Mouse (Mus musculus) kidney, embryonic 16.5 days (tissue): ENCODE results near the gene Mrpl24. TPM values are rescaled to one million over a fixed set of nuclear protein-coding genes. Genes with fewer than 3 reads are reported as not detected.
A peak's percentile ranks its signal among the peaks of the same experiment; 100 is the strongest.

Experiments used
- ATAC-seq: fragments of 200-750 bp; cut with Nextera tagmentation; 2 replicates; pipeline ENCODE4 v1.8.0; 2017; ENCODE audit warnings: moderate TSS enrichment; ENCODE audit not compliant: low FRiP score, low TSS enrichment
- H3K27ac ChIP-seq: fragments of 300-500 bp; sonication (generic); 2 replicates; pipeline ENCODE4 v1.5.1; 2014; ENCODE audit warnings: low read length
- H3K27me3 ChIP-seq: fragments of 300-500 bp; sonication (generic); 2 replicates; pipeline ENCODE4 v1.6.1; 2014; ENCODE audit warnings: low read length, control low read depth, mixed read lengths; ENCODE audit not compliant: insufficient read depth
- H3K36me3 ChIP-seq: fragments of 300-500 bp; sonication (generic); 2 replicates; pipeline ENCODE4 v1.6.1; 2014; ENCODE audit warnings: low read length, control low read depth, mixed read lengths; ENCODE audit not compliant: insufficient read depth
- H3K4me1 ChIP-seq: fragments of 300-500 bp; sonication (generic); 2 replicates; pipeline ENCODE4 v1.6.1; 2014; ENCODE audit warnings: low read length, control low read depth, mixed read lengths; ENCODE audit not compliant: insufficient read depth
- H3K4me2 ChIP-seq: fragments of 300-500 bp; sonication (generic); replicated peaks from 2 replicates; pipeline ENCODE4 v1.6.1; 2014; ENCODE audit warnings: low read depth, low read length
- H3K4me3 ChIP-seq: fragments of 300-500 bp; sonication (generic); 2 replicates; pipeline ENCODE4 v1.5.1; 2014; ENCODE audit warnings: mild to moderate bottlenecking, low read length
- H3K9ac ChIP-seq: fragments of 300-500 bp; sonication (generic); replicated peaks from 2 replicates; pipeline ENCODE4 v1.6.1; 2014; ENCODE audit warnings: low read length
- H3K9me3 ChIP-seq: fragments of 300-500 bp; sonication (generic); 2 replicates; pipeline ENCODE4 v1.6.1; 2016; ENCODE audit warnings: low read length, control low read depth
- WGBS: fragments of 180-500 bp; shearing (Covaris S2); extraction: QIAGEN DNeasy Blood & Tissue Kit; methylation state at CpG from one replicate; pipeline ENCODE4 v1.1.7; 2014; 5-methylcytosine and 5-hydroxymethylcytosine counted together
- polyA plus RNA-seq: library from polyadenylated mRNA; unstranded; fragments of >200 nt; fragmentation: Nextera tagmentation; extraction: Ambion mirVana; gene quantifications from 2 replicates; pipeline ENCODE4 v1.2.1, GENCODE M21; 2015

Gene Mrpl24
- polyA plus RNA-seq, 1 experiment from 2014 or later: 76.1 TPM

DNA sequence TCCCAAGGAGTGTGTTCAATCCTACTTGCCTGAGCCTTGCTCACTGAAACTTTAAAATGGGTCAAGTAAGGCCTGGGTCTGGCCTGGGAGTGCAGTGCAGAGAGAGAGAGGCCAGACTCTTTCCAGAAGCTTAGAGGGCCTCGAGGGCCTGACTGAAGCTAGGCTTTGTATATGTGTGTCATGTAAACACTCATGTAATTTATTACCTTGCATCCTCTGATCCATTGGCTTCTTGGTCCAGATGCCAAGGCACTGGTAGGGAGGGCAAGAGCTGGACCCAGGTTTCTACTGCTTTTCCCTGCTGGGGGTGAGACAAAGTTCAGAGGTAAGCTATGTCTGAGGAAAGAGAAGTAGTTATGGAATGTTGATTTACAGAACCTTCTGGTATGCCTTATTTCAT, 11.4 kb upstream of the Mrpl24 start:
- 0% methylated on average over 1 of the region's 1 CpGs for WGBS
- peaks cover 41% of the 10 kb centered on the region for H3K4me1 ChIP-seq
- H3K27ac ChIP-seq: peak overlapping the region; percentile 97
- no peaks in the 10 kb centered on the region for H3K27me3 ChIP-seq
- peak overlapping the region; percentile 97 for H3K4me3 ChIP-seq
- peak overlapping the region; percentile 95 for H3K4me2 ChIP-seq
- H3K36me3 ChIP-seq: 0 out of 2 replicates have a peak, but pooled peaks cover under 1% of the 10 kb centered on the region
- no peak for ATAC-seq
- H3K9ac ChIP-seq: peak overlapping the region; percentile 99
- no peaks in the 10 kb centered on the region for H3K9me3 ChIP-seq

DNA sequence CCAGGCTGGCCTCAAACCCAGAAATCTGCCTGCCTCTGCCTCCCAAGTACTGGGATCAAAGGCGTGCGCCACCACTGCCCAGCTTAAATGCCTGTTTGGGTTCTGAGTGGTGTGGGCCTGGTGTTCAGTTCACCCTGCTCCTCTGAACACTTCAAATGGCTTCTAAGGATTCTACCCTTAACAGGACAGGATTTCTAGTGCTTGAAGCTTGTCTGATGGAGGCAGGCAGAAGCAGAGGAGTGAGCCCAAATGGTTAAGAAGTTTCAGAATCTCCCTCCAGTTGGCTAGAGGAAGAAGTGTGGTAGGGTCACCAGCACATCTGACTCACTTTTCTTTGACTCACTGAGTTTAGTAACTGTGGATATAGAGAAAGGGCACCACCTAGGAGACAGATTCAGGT, 9.9 kb upstream of the Mrpl24 start:
- Histone ChIP-seq H3K4me2 (peak overlapping the region; percentile 51), H3K27ac (peak overlapping the region; percentile 97), H3K9ac (peak overlapping the region; percentile 61), H3K4me1 (peaks cover 41% of the 10 kb centered on the region), H3K36me3 (peaks cover 15% of the 10 kb centered on the region), H3K9me3 (no peaks in the 10 kb centered on the region), H3K27me3 (no peaks in the 10 kb centered on the region), H3K4me3 (peak overlapping the region; percentile 48)
- ATAC-seq: no peak
- WGBS: 87% methylated on average over 2 of the region's 2 CpGs

DNA sequence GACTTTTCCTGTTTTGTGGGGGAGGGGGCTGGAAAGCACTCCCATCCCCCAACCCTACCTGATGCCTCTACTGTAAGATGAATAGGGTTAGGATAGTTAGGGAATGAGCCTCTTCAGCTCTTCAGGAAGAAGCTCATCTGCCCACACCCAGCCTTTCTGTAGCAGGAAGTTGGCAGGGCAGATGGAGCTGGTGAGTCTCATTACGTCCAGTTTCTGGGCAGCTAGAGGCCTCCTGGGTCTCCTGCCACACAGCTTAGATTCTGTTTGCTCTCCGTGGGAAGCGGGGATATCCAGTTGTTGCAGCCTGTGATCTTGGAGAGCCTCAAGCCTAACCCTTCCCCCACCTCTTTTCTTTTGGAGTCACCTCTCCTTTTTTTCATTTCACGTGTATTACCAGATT, 9.4 kb upstream of the Mrpl24 start:
- 10% methylated on average over 4 of the region's 4 CpGs for WGBS
- peaks cover 20% of the 10 kb centered on the region for H3K36me3 ChIP-seq
- H3K4me2 ChIP-seq: peak overlapping the region; percentile 51
- H3K27ac ChIP-seq: peak overlapping the region; percentile 97
- peak overlapping the region; percentile 61 for H3K9ac ChIP-seq
- H3K4me3 ChIP-seq: peak overlapping the region; percentile 48
- ATAC-seq: no peak
- H3K9me3 ChIP-seq: no peaks in the 10 kb centered on the region
- H3K4me1 ChIP-seq: peaks cover 41% of the 10 kb centered on the region
- no peaks in the 10 kb centered on the region for H3K27me3 ChIP-seq

DNA sequence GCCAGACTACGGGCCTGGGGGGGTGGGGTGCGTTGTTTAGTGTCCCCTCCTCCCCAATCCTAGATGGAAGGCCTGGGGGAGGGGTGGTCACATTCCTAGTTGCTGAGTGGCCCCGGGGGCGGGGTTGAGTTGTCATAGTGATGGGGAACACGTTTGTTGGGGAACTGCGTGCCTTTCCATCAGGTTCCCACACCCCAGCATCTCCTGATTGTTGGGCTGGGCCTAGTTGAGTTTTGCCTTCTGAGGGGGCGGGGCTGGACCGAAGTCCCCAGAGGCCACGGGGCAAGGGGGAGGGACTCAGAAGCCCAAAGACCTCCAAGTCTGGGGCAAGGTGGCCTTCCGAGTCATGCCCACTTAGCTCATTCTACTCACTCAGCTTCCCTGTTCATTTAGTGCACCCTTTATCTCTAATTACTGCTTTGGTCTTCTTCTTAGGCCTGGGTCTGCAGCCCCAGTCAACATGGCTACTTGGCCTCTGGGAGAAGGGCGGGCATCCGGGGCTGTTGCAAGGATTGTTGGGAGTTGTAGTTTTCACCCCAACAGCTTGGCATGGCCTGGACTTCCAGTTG, 8.6 kb upstream of the Mrpl24 start:
- Histone ChIP-seq H3K27ac (peak overlapping the region; percentile 97), H3K9me3 (no peaks in the 10 kb centered on the region), H3K4me3 (peak overlapping the region; percentile 48), H3K4me1 (peaks cover 41% of the 10 kb centered on the region), H3K9ac (peak overlapping the region; percentile 61), H3K27me3 (no peaks in the 10 kb centered on the region), H3K36me3 (peaks cover 26% of the 10 kb centered on the region), H3K4me2 (peak overlapping the region; percentile 51)
- peak; percentile 53 for ATAC-seq
- WGBS: 6% methylated on average over 12 of the region's 12 CpGs

DNA sequence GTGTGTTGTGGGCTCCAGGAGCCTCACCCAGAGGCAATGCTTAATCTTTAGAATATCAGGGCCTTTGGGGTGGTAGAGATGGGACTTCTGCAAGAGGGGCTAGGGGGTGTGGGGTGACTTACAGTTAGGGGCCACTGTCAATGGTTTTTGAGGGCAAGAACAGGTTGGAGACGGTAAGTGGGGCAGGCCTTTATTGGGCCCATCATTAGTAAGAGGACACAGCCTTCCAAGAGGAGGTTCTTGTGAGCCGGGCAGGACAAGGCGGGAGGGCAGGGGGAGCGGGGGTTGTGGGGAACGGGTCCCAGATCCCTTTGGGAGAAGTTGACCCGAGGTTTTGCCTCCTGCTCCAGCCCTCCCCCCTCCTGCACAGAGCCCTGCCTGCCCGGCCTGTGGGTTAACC, 5.8 kb upstream of the Mrpl24 start:
- Histone ChIP-seq H3K4me2 (no peak overlapping the region), H3K4me3 (no peak overlapping the region), H3K27ac (no peak overlapping the region), H3K27me3 (no peaks in the 10 kb centered on the region), H3K4me1 (peaks cover 31% of the 10 kb centered on the region), H3K9ac (no peak overlapping the region), H3K36me3 (peaks cover 46% of the 10 kb centered on the region), H3K9me3 (no peaks in the 10 kb centered on the region)
- ATAC-seq: no peak
- WGBS: 81% methylated on average over 7 of the region's 7 CpGs

DNA sequence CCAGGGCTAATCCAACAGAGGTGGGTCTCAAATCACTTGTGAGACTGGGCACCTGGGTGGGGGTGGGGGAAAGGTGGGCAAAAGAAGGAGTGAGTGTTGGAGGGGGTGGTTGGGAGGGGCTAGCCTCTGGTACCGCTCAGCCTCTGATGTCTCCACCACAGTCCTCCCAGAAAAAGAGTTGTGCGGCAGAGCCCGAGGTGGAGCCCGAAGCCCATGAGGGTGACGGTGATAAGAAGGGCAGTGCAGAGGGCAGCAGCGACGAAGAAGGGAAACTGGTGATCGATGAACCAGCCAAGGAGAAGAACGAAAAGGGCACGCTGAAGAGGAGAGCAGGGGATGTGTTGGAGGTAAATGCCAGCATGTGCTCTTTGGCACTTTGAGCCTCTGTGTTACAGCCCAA, 5.4 kb upstream of the Mrpl24 start:
- no peak overlapping the region for H3K4me3 ChIP-seq
- no peak for ATAC-seq
- H3K9ac ChIP-seq: no peak overlapping the region
- WGBS: 96% methylated on average over 10 of the region's 10 CpGs
- no peak overlapping the region for H3K27ac ChIP-seq
- H3K27me3 ChIP-seq: no peaks in the 10 kb centered on the region
- peaks cover 27% of the 10 kb centered on the region for H3K4me1 ChIP-seq
- no peak overlapping the region for H3K4me2 ChIP-seq
- no peaks in the 10 kb centered on the region for H3K9me3 ChIP-seq
- peaks cover 46% of the 10 kb centered on the region for H3K36me3 ChIP-seq

DNA sequence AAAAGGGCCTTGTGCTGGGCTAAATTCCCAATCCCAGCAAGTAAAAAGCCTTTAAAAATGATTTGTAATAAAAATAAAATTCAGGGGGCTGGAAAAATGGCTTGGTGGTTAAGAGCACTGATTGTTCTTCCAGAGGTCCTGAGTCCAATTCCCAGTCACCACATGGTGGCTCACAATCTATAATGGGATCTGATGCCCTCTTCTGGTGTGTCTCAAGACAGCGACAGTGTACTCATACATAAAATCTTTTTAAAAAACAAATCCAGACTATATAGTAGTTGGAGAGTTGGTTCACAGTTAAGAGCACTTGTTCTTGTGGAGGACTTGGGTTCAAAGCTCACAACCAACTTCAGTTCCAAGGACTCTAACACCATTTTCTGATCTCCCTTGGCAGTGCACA, 2.3 kb upstream of the Mrpl24 start:
- ATAC-seq: no peak
- 94% methylated on average over 1 of the region's 1 CpGs for WGBS
- peaks cover 50% of the 10 kb centered on the region for H3K36me3 ChIP-seq

DNA sequence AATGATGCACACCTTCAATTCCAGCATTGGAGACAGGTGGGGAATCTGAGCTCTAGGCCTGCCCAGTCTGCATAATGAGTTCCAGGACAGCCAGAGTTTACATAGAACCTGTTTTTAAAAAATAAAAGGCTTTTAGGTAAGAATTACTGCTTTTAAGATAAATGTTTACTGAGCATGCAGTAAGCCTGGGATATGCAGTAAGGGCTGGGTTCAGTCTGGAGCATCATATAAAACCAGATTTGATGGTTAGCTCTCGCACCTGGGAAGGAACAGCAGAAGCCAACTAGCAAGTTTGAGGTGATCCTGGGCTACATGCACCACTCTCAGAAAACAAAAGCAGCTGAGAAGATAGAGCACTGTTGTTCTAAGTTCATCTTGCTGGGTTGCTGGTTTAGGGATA, 755 bp upstream of the Mrpl24 start:
- Histone ChIP-seq H3K27me3 (no peaks in the 10 kb centered on the region), H3K27ac (peak overlapping the region; percentile 2; the same call in 1 of the 2 replicates), H3K4me2 (no peak overlapping the region), H3K4me3 (no peak overlapping the region), H3K9ac (no peak overlapping the region), H3K36me3 (peaks cover 57% of the 10 kb centered on the region), H3K9me3 (no peaks in the 10 kb centered on the region), H3K4me1 (peaks cover 4% of the 10 kb centered on the region)
- no peak for ATAC-seq
- 94% methylated on average over 1 of the region's 1 CpGs for WGBS

More for the DNA sequence above, 2.3 kb upstream of the Mrpl24 start:
- Histone ChIP-seq H3K4me2 (no peak overlapping the region), H3K4me1 (peaks cover 4% of the 10 kb centered on the region), H3K27me3 (no peaks in the 10 kb centered on the region), H3K9ac (no peak overlapping the region), H3K9me3 (no peaks in the 10 kb centered on the region), H3K4me3 (no peak overlapping the region), H3K27ac (no peak overlapping the region)

DNA sequence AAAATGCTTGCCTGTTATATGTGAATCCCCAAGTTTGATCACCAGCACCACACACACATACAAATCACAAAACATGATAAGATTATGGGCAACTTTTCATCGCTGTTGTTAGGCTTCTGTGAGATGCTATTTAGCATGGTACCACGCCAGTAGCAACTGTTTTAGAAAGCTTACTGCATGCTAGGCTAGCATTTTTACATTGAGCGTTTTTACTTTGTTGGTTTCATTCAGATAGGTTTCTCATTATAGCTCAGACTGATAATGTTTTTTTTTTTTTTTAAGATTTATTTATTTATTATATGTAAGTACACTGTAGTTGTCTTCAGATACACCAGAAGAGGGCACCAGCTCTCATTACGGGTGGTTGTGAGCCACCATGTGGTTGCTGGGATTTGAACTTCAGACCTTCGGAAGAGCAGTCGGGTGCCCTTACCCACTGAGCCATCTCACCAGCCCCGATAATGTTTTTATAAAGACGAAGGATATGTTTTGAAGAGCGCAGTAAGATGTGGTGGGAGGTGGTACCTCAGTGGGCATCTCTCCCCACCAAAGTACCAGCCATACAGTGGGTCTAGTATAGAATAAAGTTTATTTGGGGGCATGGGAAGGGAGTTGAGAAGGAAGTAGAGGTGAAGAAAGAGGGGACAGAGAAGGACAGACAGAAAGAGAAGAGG, 1.1 kb downstream of the Mrpl24 start:
- ATAC-seq: no peak
- WGBS: 67% methylated on average over 9 of the region's 9 CpGs
- H3K27me3 ChIP-seq: no peaks in the 10 kb centered on the region
- H3K27ac ChIP-seq: no peak overlapping the region
- no peaks in the 10 kb centered on the region for H3K9me3 ChIP-seq
- peak overlapping the region; percentile 77 for H3K4me2 ChIP-seq
- H3K9ac ChIP-seq: peak overlapping the region; percentile 81
- peaks cover 4% of the 10 kb centered on the region for H3K4me1 ChIP-seq
- peak overlapping the region; percentile 79 for H3K4me3 ChIP-seq
- peaks cover 58% of the 10 kb centered on the region for H3K36me3 ChIP-seq

DNA sequence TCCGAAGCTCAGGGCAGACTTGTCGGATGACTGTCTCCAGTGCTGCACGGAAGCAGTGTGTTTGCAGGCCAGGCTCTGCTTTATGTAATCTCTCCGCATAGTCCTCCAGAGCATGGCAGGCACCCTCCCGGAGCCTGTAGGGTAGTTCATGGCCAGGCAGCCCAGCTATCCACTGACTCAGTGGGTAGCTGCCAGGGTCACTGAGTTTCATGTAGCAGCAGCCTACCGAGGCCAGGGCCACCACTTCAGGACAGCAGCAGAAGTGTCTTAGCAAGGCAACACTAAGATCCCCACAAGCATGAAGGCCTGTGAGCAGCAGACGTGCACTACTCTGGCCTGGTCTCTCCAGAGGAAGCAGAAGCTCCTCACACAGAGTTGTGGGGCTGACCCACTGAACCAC, 5.7 kb downstream of the Mrpl24 start:
- no peak overlapping the region for H3K27ac ChIP-seq
- peaks cover 9% of the 10 kb centered on the region for H3K4me1 ChIP-seq
- no peak overlapping the region for H3K9ac ChIP-seq
- WGBS: 88% methylated on average over 7 of the region's 7 CpGs
- no peak for ATAC-seq
- no peaks in the 10 kb centered on the region for H3K9me3 ChIP-seq
- H3K4me2 ChIP-seq: no peak overlapping the region
- no peaks in the 10 kb centered on the region for H3K27me3 ChIP-seq
- peaks cover 50% of the 10 kb centered on the region for H3K36me3 ChIP-seq
- H3K4me3 ChIP-seq: no peak overlapping the region
